In genomic region chr1:153173276-153173675, GRCm38 (mm10) we compare ENCODE assay signal across 10 mouse cellular contexts. TPM values are rescaled to one million over a fixed set of nuclear protein-coding genes. Genes with fewer than 3 reads are reported as not detected.
DNase-seq lines count a peak whose midpoint lies in the region; ATAC-seq lines count a peak whose summit lies in the region.
"Had no signal": no experiment of that assay in that cellular context is flagged by ENCODE, and none has a peak within 500 bp of the region (broad histone marks: within the 10 kb centered on the region; RNA-seq: fewer than 3 reads in every experiment).

No protein-coding gene starts in this region.

- H3K27ac ChIP-seq in kidney, embryonic 15.5 days = peak overlapping the region; percentile 84

- H3K27me3 ChIP-seq in kidney, embryonic 15.5 days = no peaks in the 10 kb centered on the region

- no peak; the same call in 1 of the 2 replicates for ATAC-seq in kidney, embryonic 15.5 days (replicated peaks; ENCODE audit: low FRiP score)
- ATAC-seq in megakaryocyte progenitor cell, adult 5-6 weeks (replicated peaks; ENCODE audit: poor library complexity) = 0 out of 2 replicates have a peak, but pooled peaks have one; percentile 31
- ATAC-seq in megakaryocyte-erythroid progenitor cell, adult 5-6 weeks (replicated peaks; ENCODE audit: low FRiP score, low TSS enrichment, poor library complexity, severe bottlenecking) = no peak

- H3K4me3 ChIP-seq in kidney, embryonic 15.5 days (replicated peaks) = no peak overlapping the region

- DNase-seq in kidney, adult 9 months = no peak
- DNase-seq in adrenal gland, adult 18-20 months (ENCODE audit: low spot score in 2 of 2) = peak; percentile 64 to 71
- peak; percentile 39 for DNase-seq in fibroblast of lung, adult 2 months (ENCODE audit: low read depth)
- DNase-seq in c-Kit-positive CD71-positive TER-119-positive erythroid progenitor cells, embryonic 14.5 days (ENCODE audit: low spot score) = no peak
- DNase-seq: gastrocnemius, postnatal 36 days; right cerebral cortex, postnatal 14 days had no signal

- peaks cover 40% of the 10 kb centered on the region for H3K4me1 ChIP-seq in kidney, embryonic 15.5 days

- no peak overlapping the region for H3K9ac ChIP-seq in kidney, embryonic 15.5 days

- WGBS in kidney, embryonic 15.5 days = 47% methylated on average over 3 of the region's 3 CpGs

- H3K9me3 ChIP-seq in kidney, embryonic 15.5 days (replicated peaks) = no peaks in the 10 kb centered on the region

- no peaks in the 10 kb centered on the region for H3K36me3 ChIP-seq in kidney, embryonic 15.5 days

- H3K4me2 ChIP-seq in kidney, embryonic 15.5 days = no peak overlapping the region
- H3K4me2 ChIP-seq: midbrain, embryonic 11.5 days had no signal

RNA-seq across cellular contexts. Expression of gene Lamc2, which starts 13.0 kb away (rescaled TPM):
- polyA plus RNA-seq in kidney, embryonic 15.5 days (2015; fragmentation: Nextera tagmentation; extraction: Ambion mirVana) = 42.3 and 43.8 TPM in 2 replicates
- 1 to 10 TPM in 1 of 2 experiments, under 1 TPM in 1; 0.66 to 1.8 TPM for total RNA-seq in adrenal gland, adult 18-20 months (2021)
- total RNA-seq in megakaryocyte progenitor cell, adult 5-6 weeks (2015) = 0.02 TPM in 1 of 2 replicates, not detected in the other
- total RNA-seq in megakaryocyte progenitor cell, adult 5-6 weeks (2017) = not detected in 2 replicates
- total RNA-seq in megakaryocyte-erythroid progenitor cell, adult 5-6 weeks (2014; fragmentation: Nextera tagmentation) = not detected in 2 replicates
- total RNA-seq in megakaryocyte-erythroid progenitor cell, adult 5-6 weeks (2017) = not detected in 2 replicates

Comparison
In these comparisons a context has a peak if more than half of its experiments do, and no peak if none do; other contexts are left out.
1. DNase-seq: peak in adrenal gland, adult 18-20 months (2 of 2) and fibroblast of lung, adult 2 months (single experiment); none in kidney, adult 9 months (single experiment) and c-Kit-positive CD71-positive TER-119-positive erythroid progenitor cells, embryonic 14.5 days (single experiment).